Mouse (Mus musculus) MEL (cell line): ENCODE results near the gene Hspa12b. TPM values are rescaled to one million over a fixed set of nuclear protein-coding genes. Genes with fewer than 3 reads are reported as not detected.

Experiments
- DNase-seq: peaks from one replicate; pipeline ENCODE4 v3.0.0; 2011; ENCODE audit warnings: low read depth, low spot score
- H3K27ac ChIP-seq: 2 replicates; pipeline ENCODE4 v1.5.1; 2012; ENCODE audit warnings: low read depth, mild to moderate bottlenecking, control low read depth, low read length, moderate library complexity; ENCODE audit not compliant: control insufficient read depth
- H3K27me3 ChIP-seq, 2 experiments: fragments of 150-350 bp in 1 of 2; sonication (generic) in 1 of 2; 2 replicates each; pipeline ENCODE4 v1.6.1; 2012; ENCODE audit warnings: low read length in 2 of 2, mild to moderate bottlenecking in 2 of 2, improper control_type of control experiment in 1 of 2, moderate library complexity in 1 of 2; ENCODE audit not compliant: insufficient read depth in 2 of 2, control insufficient read depth in 1 of 2
- H3K36me3 ChIP-seq, 2 experiments: 2 replicates each; pipeline ENCODE4 v1.6.1; 2012 to 2014; ENCODE audit warnings: low read length in 2 of 2, improper control_type of control experiment in 1 of 2, inconsistent platforms in 1 of 2, mild to moderate bottlenecking in 1 of 2; ENCODE audit not compliant: insufficient read depth in 2 of 2, control insufficient read depth in 1 of 2
- H3K4me1 ChIP-seq, 2 experiments: fragments of 150-350 bp in 1 of 2; sonication (generic) in 1 of 2; 2 replicates each; pipeline ENCODE4 v1.6.1; 2012; ENCODE audit warnings: low read length in 2 of 2, improper control_type of control experiment in 1 of 2, mild to moderate bottlenecking in 1 of 2; ENCODE audit not compliant: insufficient read depth in 2 of 2, control insufficient read depth in 1 of 2
- H3K4me3 ChIP-seq, 2 experiments: fragments of 150-350 bp in 1 of 2; sonication (generic) in 1 of 2; 2 replicates each; pipeline ENCODE4 v1.5.1; 2012; ENCODE audit warnings: low read depth in 2 of 2, low read length in 2 of 2, mild to moderate bottlenecking in 2 of 2, moderate library complexity in 2 of 2, control low read depth in 1 of 2, improper control_type of control experiment in 1 of 2; ENCODE audit not compliant: control insufficient read depth in 1 of 2, insufficient read depth in 1 of 2
- H3K79me2 ChIP-seq: 2 replicates; pipeline ENCODE4 v1.6.1; 2012; ENCODE audit warnings: mild to moderate bottlenecking, low read length, moderate library complexity; ENCODE audit not compliant: control insufficient read depth, poor library complexity, insufficient read depth
- H3K9ac ChIP-seq: 2 replicates; pipeline ENCODE4 v1.6.1; 2012; ENCODE audit warnings: low read depth, mild to moderate bottlenecking, control low read depth, low read length, moderate library complexity; ENCODE audit not compliant: control insufficient read depth, poor library complexity, severe bottlenecking
- H3K9me3 ChIP-seq: fragments of 150-350 bp; sonication (generic); replicated peaks from 2 replicates; pipeline ENCODE4 v1.6.1; 2012; ENCODE audit warnings: mild to moderate bottlenecking, low read length, improper control_type of control experiment, moderate library complexity; ENCODE audit not compliant: insufficient read depth
- CHD1 ChIP-seq: IDR thresholded peaks from 2 replicates; pipeline ENCODE4 v1.6.1; 2012; ENCODE audit warnings: low read depth, mild to moderate bottlenecking, inconsistent platforms, low read length, improper control_type of control experiment
- CTCF ChIP-seq, 3 experiments: IDR thresholded peaks in 2 of 3; conservative IDR thresholded peaks in 1 of 3; 2 replicates each; pipeline ENCODE4 v1.5.1; 2011 to 2012; ENCODE audit warnings: low read length in 3 of 3, low read depth in 2 of 3, mild to moderate bottlenecking in 2 of 3, improper control_type of control experiment in 1 of 3, inconsistent platforms in 1 of 3, mixed read lengths in 1 of 3, moderate library complexity in 1 of 3; ENCODE audit not compliant: control insufficient read depth in 1 of 3, insufficient read depth in 1 of 3, poor library complexity in 1 of 3, severe bottlenecking in 1 of 3
- E2F4 ChIP-seq: IDR thresholded peaks from 2 replicates; pipeline ENCODE4 v1.6.1; 2011; ENCODE audit warnings: low read depth, low read length, improper control_type of control experiment, borderline replicate concordance
- EP300 ChIP-seq, 2 experiments: IDR thresholded peaks; 2 replicates each; pipeline ENCODE4 v1.6.1; 2011; ENCODE audit warnings: improper control_type of control experiment in 2 of 2, low read length in 2 of 2, low read depth in 1 of 2, mild to moderate bottlenecking in 1 of 2
- ETS1 ChIP-seq: IDR thresholded peaks from 2 replicates; pipeline ENCODE4 v1.6.1; 2012; ENCODE audit warnings: low read depth, mild to moderate bottlenecking, inconsistent platforms, low read length, improper control_type of control experiment, moderate library complexity
- GABPA ChIP-seq: IDR thresholded peaks from 2 replicates; pipeline ENCODE4 v1.6.1; 2012; ENCODE audit warnings: low read depth, mild to moderate bottlenecking, inconsistent platforms, low read length, improper control_type of control experiment, moderate library complexity
- GATA1 ChIP-seq: IDR thresholded peaks from 2 replicates; pipeline ENCODE4 v1.6.1; 2011; ENCODE audit warnings: low read depth, low read length, improper control_type of control experiment
- MAFK ChIP-seq: IDR thresholded peaks from 2 replicates; pipeline ENCODE4 v1.6.1; 2011; ENCODE audit warnings: low read depth, mild to moderate bottlenecking, low read length, improper control_type of control experiment, borderline replicate concordance
- MAX ChIP-seq: IDR thresholded peaks from 2 replicates; pipeline ENCODE4 v1.6.1; 2011; ENCODE audit warnings: low read length, improper control_type of control experiment
- MAZ ChIP-seq: IDR thresholded peaks from 2 replicates; pipeline ENCODE4 v1.6.1; 2012; ENCODE audit warnings: low read depth, mild to moderate bottlenecking, inconsistent platforms, low read length, improper control_type of control experiment
- MXI1 ChIP-seq: IDR thresholded peaks from 2 replicates; pipeline ENCODE4 v1.6.1; 2011; ENCODE audit warnings: mild to moderate bottlenecking, low read depth, low read length, improper control_type of control experiment
- MYC ChIP-seq: IDR thresholded peaks from 2 replicates; pipeline ENCODE4 v1.6.1; 2011; ENCODE audit warnings: low read depth, mild to moderate bottlenecking, low read length, improper control_type of control experiment, moderate library complexity
- NRF1 ChIP-seq: IDR thresholded peaks from 2 replicates; pipeline ENCODE4 v1.6.1; 2014; ENCODE audit warnings: low read depth, mild to moderate bottlenecking, inconsistent platforms, low read length, improper control_type of control experiment, moderate library complexity; ENCODE audit not compliant: poor library complexity, insufficient read depth, severe bottlenecking
- POLR2AphosphoS2 ChIP-seq: IDR thresholded peaks from 2 replicates; pipeline ENCODE4 v1.6.1; 2011; ENCODE audit warnings: low read length, improper control_type of control experiment
- POLR2AphosphoS5 ChIP-seq: IDR thresholded peaks from 2 replicates; pipeline ENCODE4 v1.6.1; 2012; ENCODE audit warnings: low read depth, borderline replicate concordance, mild to moderate bottlenecking, inconsistent platforms, low read length, moderate library complexity, mixed read lengths
- RAD21 ChIP-seq: IDR thresholded peaks from 2 replicates; pipeline ENCODE4 v1.6.1; 2011; ENCODE audit warnings: mild to moderate bottlenecking, low read depth, low read length, improper control_type of control experiment
- RCOR1 ChIP-seq: IDR thresholded peaks from 2 replicates; pipeline ENCODE4 v1.6.1; 2012; ENCODE audit warnings: low read depth, mild to moderate bottlenecking, inconsistent platforms, low read length, improper control_type of control experiment
- SIN3A ChIP-seq: IDR thresholded peaks from 2 replicates; pipeline ENCODE4 v1.6.1; 2012; ENCODE audit warnings: low read length, improper control_type of control experiment, inconsistent platforms
- SMC3 ChIP-seq: IDR thresholded peaks from 2 replicates; pipeline ENCODE4 v1.6.1; 2011; ENCODE audit warnings: low read depth, low read length, improper control_type of control experiment
- UBTF ChIP-seq: IDR thresholded peaks from 2 replicates; pipeline ENCODE4 v1.6.1; 2012; ENCODE audit warnings: low read depth, mild to moderate bottlenecking, inconsistent platforms, low read length, improper control_type of control experiment, moderate library complexity, borderline replicate concordance; ENCODE audit not compliant: insufficient read depth
- USF1 ChIP-seq: IDR thresholded peaks from 2 replicates; pipeline ENCODE4 v1.6.1; 2014; ENCODE audit warnings: low read depth, mild to moderate bottlenecking, inconsistent platforms, low read length, improper control_type of control experiment, moderate library complexity
- USF2 ChIP-seq, 2 experiments: IDR thresholded peaks; 2 replicates each; pipeline ENCODE4 v1.6.1; 2011 to 2012; ENCODE audit warnings: improper control_type of control experiment in 2 of 2, low read length in 2 of 2, borderline replicate concordance in 1 of 2, inconsistent platforms in 1 of 2, low read depth in 1 of 2, mild to moderate bottlenecking in 1 of 2; ENCODE audit not compliant: insufficient read depth in 1 of 2
- ZC3H11A ChIP-seq: IDR thresholded peaks from 2 replicates; pipeline ENCODE4 v1.6.1; 2012; ENCODE audit warnings: low read depth, mild to moderate bottlenecking, inconsistent platforms, low read length, improper control_type of control experiment
- polyA plus RNA-seq, 2 experiments: library from polyadenylated mRNA; stranded (reverse) in 1 of 2; unstranded in 1 of 2; fragments of >175 nt in 1 of 2; fragments of >200 nt in 1 of 2; gene quantifications; 2 replicates each; pipeline versions ENCODE4 v1.2.1 to v1.2.4; 2012; ENCODE audit warnings: low replicate concordance in 2 of 2, low read depth in 1 of 2; ENCODE audit not compliant: insufficient read length in 2 of 2, insufficient read depth in 1 of 2, missing spikeins in 1 of 2
- total RNA-seq: library from RNA; depleted of rRNA; stranded (reverse); fragments of 300-350 nt; gene quantifications from 2 replicates; pipeline ENCODE4 v1.2.3, GENCODE M21; 2012

The Hspa12b gene
- total and polyA plus RNA-seq, 3 experiments: 0.04 to 1.2 TPM; not detected in 1

- Histone ChIP-seq H3K9ac (no peak overlapping the region), H3K36me3 (peaks cover 0 to 2% of the 10 kb centered on the region in 2 experiments; a peak in 1 of 4 replicates), H3K9me3 (no peaks in the 10 kb centered on the region), H3K4me3 (no peak overlapping the region)
- TF ChIP-seq CTCF (IDR thresholded peaks at IDR 0.05 in 2 of 3, conservative IDR thresholded peaks at IDR 0.05 in 1 of 3; ENCODE audit: control insufficient read depth in 1 of 3, insufficient read depth in 1 of 3, low read depth in 2 of 3, low read length in 3 of 3, poor library complexity in 1 of 3, severe bottlenecking in 1 of 3): no peak
- TF ChIP-seq CHD1: no peak
- TF ChIP-seq GATA1: no peak
- no peak for TF ChIP-seq POLR2AphosphoS2
- TF ChIP-seq USF2 (IDR thresholded peaks at IDR 0.05; ENCODE audit: borderline replicate concordance in 1 of 2, insufficient read depth in 1 of 2, low read depth in 1 of 2, low read length in 2 of 2): no peak
- no peak for TF ChIP-seq ETS1
- no peak for TF ChIP-seq POLR2AphosphoS5
- TF ChIP-seq MXI1: no peak
- no peak for TF ChIP-seq MAX
- no peak for TF ChIP-seq SIN3A
- no peak for TF ChIP-seq RAD21
- TF ChIP-seq SMC3: no peak
- TF ChIP-seq E2F4: no peak
- TF ChIP-seq EP300 (IDR thresholded peaks at IDR 0.05; ENCODE audit: low read depth in 1 of 2, low read length in 2 of 2): no peak
- TF ChIP-seq MAZ: no peak
- no peak for TF ChIP-seq RCOR1
- TF ChIP-seq, all 39 proteins: peak for 0
- Histone ChIP-seq H3K27me3 (peaks cover 0 to under 1% of the 10 kb centered on the region in 2 experiments; a peak in 1 of 4 replicates), H3K79me2 (no peaks in the 10 kb centered on the region), H3K4me1 (peaks cover 5 to 15% of the 10 kb centered on the region in 2 experiments), H3K27ac (no peak overlapping the region)
- DNase-seq: no peak
These were observed 3.8 kb downstream of the Hspa12b start for GRCm38 (mm10) chr2:131130849-131131248.

GRCm38 (mm10) chr2:131132111-131132888 is 5.2 kb downstream of the Hspa12b start:
- no peak for DNase-seq
- Histone ChIP-seq H3K27me3 (no peaks in the 10 kb centered on the region), H3K79me2 (no peaks in the 10 kb centered on the region)
- TF ChIP-seq USF1: no peak
- TF ChIP-seq GABPA: no peak
- no peak for TF ChIP-seq MYC
- TF ChIP-seq ZC3H11A: no peak
- TF ChIP-seq UBTF: no peak
- no peak for TF ChIP-seq NRF1
- no peak for TF ChIP-seq MAFK
- TF ChIP-seq, all 39 proteins: peak for 0
- Histone ChIP-seq H3K4me3 (no peak overlapping the region), H3K27ac (no peak overlapping the region), H3K36me3 (peaks cover 0 to 9% of the 10 kb centered on the region in 2 experiments; a peak in 2 of 4 replicates), H3K4me1 (peaks cover 15 to 26% of the 10 kb centered on the region in 2 experiments), H3K9me3 (no peaks in the 10 kb centered on the region), H3K9ac (no peak overlapping the region)
